Comparison of ENCODE assay signal across 15 mouse cellular contexts in genomic region chr13:79277714-79278113, GRCm38 (mm10).
DNase-seq lines count a peak whose midpoint lies in the region; ATAC-seq and TF ChIP-seq lines count a peak whose summit lies in the region.
"Had no signal": no experiment of that assay in that cellular context is flagged by ENCODE, and none has a peak within 500 bp of the region (broad histone marks: within the 10 kb centered on the region; RNA-seq: fewer than 3 reads in every experiment).

No protein-coding gene starts in this region.

- peak overlapping the region; percentile 36 for H3K27ac ChIP-seq in forebrain, embryonic 10.5 days
- 0 out of 2 replicates have a peak overlapping the region, but pooled peaks have one; percentile 27 for H3K27ac ChIP-seq in hindbrain, embryonic 14.5 days
- H3K27ac ChIP-seq in midbrain, postnatal 0 days (ENCODE audit: low read depth, low read length), result no peak overlapping the region
- H3K27ac ChIP-seq: heart, embryonic 15.5 days; macrophage; stomach, postnatal 0 days had no signal

- no peaks in the 10 kb centered on the region for H3K36me3 ChIP-seq in forebrain, embryonic 10.5 days (replicated peaks)
- no peaks in the 10 kb centered on the region for H3K36me3 ChIP-seq in hindbrain, embryonic 14.5 days (replicated peaks; ENCODE audit: control insufficient read depth, insufficient read depth)
- H3K36me3 ChIP-seq in midbrain, postnatal 0 days (ENCODE audit: insufficient read depth, low read length), result no peaks in the 10 kb centered on the region
- H3K36me3 ChIP-seq: heart, embryonic 15.5 days had no signal

- no peak for TF ChIP-seq CTCF in midbrain, postnatal 0 days (IDR thresholded peaks at IDR 0.05)

- WGBS in forebrain, embryonic 10.5 days, result 52% methylated on average over 6 of the region's 6 CpGs
- 25% methylated on average over 6 of the region's 6 CpGs for WGBS in hindbrain, embryonic 14.5 days
- 18% methylated on average over 6 of the region's 6 CpGs for WGBS in midbrain, postnatal 0 days

- 0 out of 2 replicates have a peak overlapping the region, but pooled peaks have one; percentile 13 for H3K9ac ChIP-seq in hindbrain, embryonic 14.5 days
- H3K9ac ChIP-seq in midbrain, postnatal 0 days (replicated peaks; ENCODE audit: low read length, poor library complexity, severe bottlenecking), result no peak overlapping the region
- H3K9ac ChIP-seq: heart, embryonic 15.5 days had no signal

- H3K4me1 ChIP-seq in forebrain, embryonic 10.5 days, result peaks cover 14% of the 10 kb centered on the region
- 0 out of 2 replicates have a peak, but pooled peaks cover 8% of the 10 kb centered on the region for H3K4me1 ChIP-seq in hindbrain, embryonic 14.5 days (replicated peaks; ENCODE audit: control insufficient read depth, insufficient read depth, low read length)
- H3K4me1 ChIP-seq in midbrain, postnatal 0 days (ENCODE audit: insufficient read depth, low read length), result peaks cover 5% of the 10 kb centered on the region; the same call in 1 of the 2 replicates
- H3K4me1 ChIP-seq: heart, embryonic 15.5 days had no signal

- H3K27me3 ChIP-seq in forebrain, embryonic 10.5 days (ENCODE audit: poor library complexity, severe bottlenecking), result no peaks in the 10 kb centered on the region
- H3K27me3 ChIP-seq in hindbrain, embryonic 14.5 days (ENCODE audit: control insufficient read depth, insufficient read depth, low read length), result no peaks in the 10 kb centered on the region
- H3K27me3 ChIP-seq in midbrain, postnatal 0 days (ENCODE audit: insufficient read depth, low read length), result no peaks in the 10 kb centered on the region
- H3K27me3 ChIP-seq: heart, embryonic 15.5 days had no signal

- peak; percentile 74 for ATAC-seq in hindbrain, embryonic 14.5 days (ENCODE audit: low FRiP score)
- 0 out of 2 replicates have a peak, but pooled peaks have one; percentile 47 for ATAC-seq in midbrain, postnatal 0 days (ENCODE audit: low FRiP score)
- ATAC-seq: intestine, embryonic 16.5 days had no signal

- peak overlapping the region; percentile 31 for H3K4me2 ChIP-seq in hindbrain, embryonic 14.5 days (replicated peaks)
- H3K4me2 ChIP-seq in midbrain, postnatal 0 days (ENCODE audit: low read depth, low read length, poor library complexity, severe bottlenecking), result peak overlapping the region; percentile 27
- H3K4me2 ChIP-seq: heart, embryonic 15.5 days had no signal

- DNase-seq in embryo, embryonic 10.5 days (ENCODE audit: low spot score), result peak; percentile 34
- DNase-seq in embryo, embryonic 9.5 days (ENCODE audit: extremely low spot score), result no peak
- DNase-seq in forebrain, embryonic 10.5 days (ENCODE audit: extremely low spot score, low spot score), result no peak
- DNase-seq in hindbrain, embryonic 14.5 days (ENCODE audit: low spot score), result peak; percentile 44
- DNase-seq in midbrain, postnatal 0 days (ENCODE audit: low spot score), result no peak
- no peak for DNase-seq in left cerebral cortex, adult 18-20 months (ENCODE audit: low spot score in 2 of 2)
- no peak for DNase-seq in lung, postnatal 10 days
- DNase-seq in left cerebral cortex, adult 11 months (ENCODE audit: low spot score), result no peak
- DNase-seq: cerebellum, adult 9-10 months; gastrocnemius, postnatal 25 days had no signal

- H3K4me3 ChIP-seq in forebrain, embryonic 10.5 days, result no peak overlapping the region
- H3K4me3 ChIP-seq in hindbrain, embryonic 14.5 days (replicated peaks; ENCODE audit: low read length), result no peak overlapping the region
- H3K4me3 ChIP-seq in midbrain, postnatal 0 days (ENCODE audit: low read depth, low read length), result peak overlapping the region; percentile 5; the same call in 1 of the 2 replicates
- H3K4me3 ChIP-seq: erythroblast, embryonic 14.5 days; heart, embryonic 15.5 days had no signal

- H3K9me3 ChIP-seq in forebrain, embryonic 10.5 days, result no peaks in the 10 kb centered on the region
- H3K9me3 ChIP-seq in hindbrain, embryonic 14.5 days (ENCODE audit: control insufficient read depth, low read length), result no peaks in the 10 kb centered on the region
- no peaks in the 10 kb centered on the region for H3K9me3 ChIP-seq in midbrain, postnatal 0 days (ENCODE audit: low read length)
- H3K9me3 ChIP-seq: heart, embryonic 15.5 days had no signal

Comparison
In these comparisons a context has a peak if more than half of its experiments do, and no peak if none do; other contexts are left out.
1. DNase-seq: peak in embryo, embryonic 10.5 days (single experiment) and hindbrain, embryonic 14.5 days (single experiment); none in embryo, embryonic 9.5 days (single experiment), forebrain, embryonic 10.5 days (single experiment), midbrain, postnatal 0 days (single experiment), left cerebral cortex, adult 18-20 months (0 of 2), lung, postnatal 10 days (single experiment) and left cerebral cortex, adult 11 months (single experiment).